Mouse (Mus musculus) forebrain, embryonic 16.5 days (tissue): ENCODE measurements around the gene Arid3c. TPM values are rescaled to one million over a fixed set of nuclear protein-coding genes. Genes with fewer than 3 reads are reported as not detected.

Source experiments
- ATAC-seq: fragments of 200-750 bp; cut with Nextera tagmentation; 2 replicates; pipeline ENCODE4 v1.8.0; 2017; ENCODE audit warnings: mild to moderate bottlenecking, moderate library complexity
- H3K27ac ChIP-seq: fragments of 300-500 bp; sonication (generic); 2 replicates; pipeline ENCODE4 v1.5.1; 2014; ENCODE audit warnings: low read length, control low read depth
- H3K27me3 ChIP-seq: fragments of 300-500 bp; sonication (generic); replicated peaks from 2 replicates; pipeline ENCODE4 v1.6.1; 2014; ENCODE audit warnings: low read length; ENCODE audit not compliant: control insufficient read depth, insufficient read depth
- H3K36me3 ChIP-seq: fragments of 300-500 bp; sonication (generic); 2 replicates; pipeline ENCODE4 v1.6.1; 2014; ENCODE audit not compliant: control insufficient read depth, insufficient read depth
- H3K4me1 ChIP-seq: fragments of 300-500 bp; sonication (generic); replicated peaks from 2 replicates; pipeline ENCODE4 v1.6.1; 2014; ENCODE audit warnings: low read length; ENCODE audit not compliant: control insufficient read depth, insufficient read depth
- H3K4me2 ChIP-seq: fragments of 300-500 bp; sonication (generic); 2 replicates; pipeline ENCODE4 v1.6.1; 2014; ENCODE audit warnings: mild to moderate bottlenecking, low read length, control low read depth
- H3K4me3 ChIP-seq: fragments of 300-500 bp; sonication (generic); replicated peaks from 2 replicates; pipeline ENCODE4 v1.5.1; 2014; ENCODE audit warnings: mild to moderate bottlenecking, low read length, control low read depth
- H3K9ac ChIP-seq: fragments of 300-500 bp; sonication (generic); replicated peaks from 2 replicates; pipeline ENCODE4 v1.6.1; 2014; ENCODE audit warnings: low read depth, low read length, control low read depth
- H3K9me3 ChIP-seq: fragments of 300-500 bp; sonication (generic); 2 replicates; pipeline ENCODE4 v1.6.1; 2016; ENCODE audit warnings: low read length; ENCODE audit not compliant: control insufficient read depth
- WGBS: fragments of 180-500 bp; shearing (Covaris S2); extraction: QIAGEN DNeasy Blood & Tissue Kit; methylation state at CpG from one replicate; pipeline ENCODE4 v1.1.7; 2014; 5-methylcytosine and 5-hydroxymethylcytosine counted together
- polyA plus RNA-seq: library from polyadenylated mRNA; unstranded; fragments of >200 nt; fragmentation: Nextera tagmentation; extraction: Ambion mirVana; gene quantifications from 2 replicates; pipeline ENCODE4 v1.2.1, GENCODE M21; 2015

The Arid3c gene
- polyA plus RNA-seq, 1 experiment from 2014 or later: not detected

- Histone ChIP-seq H3K4me2 (peak within 1 kb of the TSS; percentile 94), H3K4me1 (peaks cover 35% of the 10 kb centered on the region), H3K4me3 (peak within 1 kb of the TSS; percentile 81), H3K27me3 (no peaks in the 10 kb centered on the region), H3K9ac (peak within 1 kb of the TSS; percentile 92), H3K36me3 (peaks cover 3% of the 10 kb centered on the region; the same call in 1 of the 2 replicates), H3K27ac (peak within 1 kb of the TSS; percentile 68), H3K9me3 (no peaks in the 10 kb centered on the region)
- ATAC-seq: peak; percentile 56
- under 1% methylated on average over 61 of the region's 61 CpGs for WGBS
Observed at GRCm38 (mm10) chr4:41713197-41714067, 17.5 kb downstream of the Arid3c start, which contains the start of gene Rpp25l. TSS of gene Rpp25l (minus strand) at chr4:41713534.

GRCm38 (mm10) chr4:41712421-41713196, 18.3 kb downstream of the Arid3c start:
- H3K27me3 ChIP-seq: no peaks in the 10 kb centered on the region
- WGBS: 42% methylated on average over 31 of the region's 31 CpGs
- H3K4me1 ChIP-seq: peaks cover 42% of the 10 kb centered on the region
- H3K4me2 ChIP-seq: peak overlapping the region; percentile 94
- peak; percentile 16 for ATAC-seq
- H3K9me3 ChIP-seq: no peaks in the 10 kb centered on the region
- peak overlapping the region; percentile 92 for H3K9ac ChIP-seq
- peak overlapping the region; percentile 81 for H3K4me3 ChIP-seq
- peaks cover 3% of the 10 kb centered on the region; the same call in 1 of the 2 replicates for H3K36me3 ChIP-seq
- peak overlapping the region; percentile 68; the same call in 1 of the 2 replicates for H3K27ac ChIP-seq

- Histone ChIP-seq H3K4me2 (peak overlapping the region; percentile 94), H3K36me3 (no peaks in the 10 kb centered on the region; the same call in 1 of the 2 replicates), H3K9me3 (no peaks in the 10 kb centered on the region), H3K9ac (peak overlapping the region; percentile 92), H3K27ac (no peak overlapping the region), H3K4me1 (peaks cover 49% of the 10 kb centered on the region), H3K27me3 (no peaks in the 10 kb centered on the region), H3K4me3 (peak overlapping the region; percentile 81)
- ATAC-seq: no peak
- WGBS: 53% methylated on average over 16 of the region's 16 CpGs
Observed at GRCm38 (mm10) chr4:41711705-41712375, 19.1 kb downstream of the Arid3c start.

- H3K4me2 ChIP-seq: no peak overlapping the region
- ATAC-seq: no peak
- H3K27me3 ChIP-seq: no peaks in the 10 kb centered on the region
- H3K27ac ChIP-seq: no peak overlapping the region
- no peaks in the 10 kb centered on the region for H3K36me3 ChIP-seq
- 70% methylated on average over 4 of the region's 4 CpGs for WGBS
- H3K4me1 ChIP-seq: peaks cover 59% of the 10 kb centered on the region
- H3K4me3 ChIP-seq: no peak overlapping the region
- H3K9ac ChIP-seq: no peak overlapping the region
- H3K9me3 ChIP-seq: no peaks in the 10 kb centered on the region
Observed at GRCm38 (mm10) chr4:41710229-41710628, 20.7 kb downstream of the Arid3c start.

GRCm38 (mm10) chr4:41708192-41708745, 22.7 kb downstream of the Arid3c start:
- H3K4me1 ChIP-seq: peaks cover 48% of the 10 kb centered on the region
- H3K4me2 ChIP-seq: no peak overlapping the region
- H3K36me3 ChIP-seq: no peaks in the 10 kb centered on the region
- H3K27me3 ChIP-seq: no peaks in the 10 kb centered on the region
- no peaks in the 10 kb centered on the region for H3K9me3 ChIP-seq
- no peak overlapping the region for H3K4me3 ChIP-seq
- no peak overlapping the region for H3K27ac ChIP-seq
- ATAC-seq: peak; percentile 42
- no peak overlapping the region for H3K9ac ChIP-seq
- WGBS: 40% methylated on average over 8 of the region's 8 CpGs

- H3K4me1 ChIP-seq: peaks cover 39% of the 10 kb centered on the region
- 0% methylated on average over 13 of the region's 13 CpGs for WGBS
- peak; percentile 81 for ATAC-seq
- no peak overlapping the region for H3K27ac ChIP-seq
- H3K4me3 ChIP-seq: no peak overlapping the region
- peak overlapping the region; percentile 38 for H3K4me2 ChIP-seq
- H3K9me3 ChIP-seq: no peaks in the 10 kb centered on the region
- H3K27me3 ChIP-seq: no peaks in the 10 kb centered on the region
- H3K36me3 ChIP-seq: no peaks in the 10 kb centered on the region
- no peak overlapping the region for H3K9ac ChIP-seq
Observed at GRCm38 (mm10) chr4:41707011-41707535, 23.9 kb downstream of the Arid3c start.

- Histone ChIP-seq H3K9me3 (no peaks in the 10 kb centered on the region), H3K4me3 (no peak overlapping the region), H3K27me3 (no peaks in the 10 kb centered on the region), H3K27ac (no peak overlapping the region), H3K9ac (no peak overlapping the region), H3K4me2 (peak overlapping the region; percentile 38), H3K36me3 (no peaks in the 10 kb centered on the region), H3K4me1 (peaks cover 30% of the 10 kb centered on the region)
- ATAC-seq: no peak
- 39% methylated on average over 19 of the region's 19 CpGs for WGBS
Observed at GRCm38 (mm10) chr4:41705922-41706754, 24.8 kb downstream of the Arid3c start.

- Histone ChIP-seq H3K4me1 (peaks cover 27% of the 10 kb centered on the region), H3K27ac (no peak overlapping the region), H3K9me3 (no peaks in the 10 kb centered on the region), H3K27me3 (no peaks in the 10 kb centered on the region), H3K4me2 (no peak overlapping the region), H3K4me3 (no peak overlapping the region), H3K9ac (no peak overlapping the region), H3K36me3 (no peaks in the 10 kb centered on the region)
- 13% methylated on average over 5 of the region's 5 CpGs for WGBS
- ATAC-seq: no peak
Observed at GRCm38 (mm10) chr4:41704651-41705050, 26.3 kb downstream of the Arid3c start.
